Mouse (Mus musculus) MEL (cell line): ENCODE results near the gene Irs2. TPM values are rescaled to one million over a fixed set of nuclear protein-coding genes. Genes with fewer than 3 reads are reported as not detected.
A peak's percentile ranks its signal among the peaks of the same experiment; 100 is the strongest.

ENCODE experiments used
- DNase-seq: peaks from one replicate; pipeline ENCODE4 v3.0.0; 2011; ENCODE audit warnings: low read depth, low spot score
- H3K27ac ChIP-seq: 2 replicates; pipeline ENCODE4 v1.5.1; 2012; ENCODE audit warnings: low read depth, mild to moderate bottlenecking, control low read depth, low read length, moderate library complexity; ENCODE audit not compliant: control insufficient read depth
- H3K27me3 ChIP-seq, 2 experiments: fragments of 150-350 bp in 1 of 2; sonication (generic) in 1 of 2; 2 replicates each; pipeline ENCODE4 v1.6.1; 2012; ENCODE audit warnings: low read length in 2 of 2, mild to moderate bottlenecking in 2 of 2, improper control_type of control experiment in 1 of 2, moderate library complexity in 1 of 2; ENCODE audit not compliant: insufficient read depth in 2 of 2, control insufficient read depth in 1 of 2
- H3K36me3 ChIP-seq, 2 experiments: 2 replicates each; pipeline ENCODE4 v1.6.1; 2012 to 2014; ENCODE audit warnings: low read length in 2 of 2, improper control_type of control experiment in 1 of 2, inconsistent platforms in 1 of 2, mild to moderate bottlenecking in 1 of 2; ENCODE audit not compliant: insufficient read depth in 2 of 2, control insufficient read depth in 1 of 2
- H3K4me1 ChIP-seq, 2 experiments: fragments of 150-350 bp in 1 of 2; sonication (generic) in 1 of 2; 2 replicates each; pipeline ENCODE4 v1.6.1; 2012; ENCODE audit warnings: low read length in 2 of 2, improper control_type of control experiment in 1 of 2, mild to moderate bottlenecking in 1 of 2; ENCODE audit not compliant: insufficient read depth in 2 of 2, control insufficient read depth in 1 of 2
- H3K4me3 ChIP-seq, 2 experiments: fragments of 150-350 bp in 1 of 2; sonication (generic) in 1 of 2; 2 replicates each; pipeline ENCODE4 v1.5.1; 2012; ENCODE audit warnings: low read depth in 2 of 2, low read length in 2 of 2, mild to moderate bottlenecking in 2 of 2, moderate library complexity in 2 of 2, control low read depth in 1 of 2, improper control_type of control experiment in 1 of 2; ENCODE audit not compliant: control insufficient read depth in 1 of 2, insufficient read depth in 1 of 2
- H3K79me2 ChIP-seq: 2 replicates; pipeline ENCODE4 v1.6.1; 2012; ENCODE audit warnings: mild to moderate bottlenecking, low read length, moderate library complexity; ENCODE audit not compliant: control insufficient read depth, poor library complexity, insufficient read depth
- H3K9ac ChIP-seq: 2 replicates; pipeline ENCODE4 v1.6.1; 2012; ENCODE audit warnings: low read depth, mild to moderate bottlenecking, control low read depth, low read length, moderate library complexity; ENCODE audit not compliant: control insufficient read depth, poor library complexity, severe bottlenecking
- H3K9me3 ChIP-seq: fragments of 150-350 bp; sonication (generic); replicated peaks from 2 replicates; pipeline ENCODE4 v1.6.1; 2012; ENCODE audit warnings: mild to moderate bottlenecking, low read length, improper control_type of control experiment, moderate library complexity; ENCODE audit not compliant: insufficient read depth
- BHLHE40 ChIP-seq: IDR thresholded peaks from 2 replicates; pipeline ENCODE4 v1.6.1; 2012; ENCODE audit warnings: low read depth, mild to moderate bottlenecking, inconsistent platforms, low read length, improper control_type of control experiment, borderline replicate concordance
- CTCF ChIP-seq, 3 experiments: IDR thresholded peaks in 2 of 3; conservative IDR thresholded peaks in 1 of 3; 2 replicates each; pipeline ENCODE4 v1.5.1; 2011 to 2012; ENCODE audit warnings: low read length in 3 of 3, low read depth in 2 of 3, mild to moderate bottlenecking in 2 of 3, improper control_type of control experiment in 1 of 3, inconsistent platforms in 1 of 3, mixed read lengths in 1 of 3, moderate library complexity in 1 of 3; ENCODE audit not compliant: control insufficient read depth in 1 of 3, insufficient read depth in 1 of 3, poor library complexity in 1 of 3, severe bottlenecking in 1 of 3
- ELF1 ChIP-seq: IDR thresholded peaks from 2 replicates; pipeline ENCODE4 v1.6.1; 2014; ENCODE audit warnings: low read depth, mild to moderate bottlenecking, inconsistent platforms, low read length, improper control_type of control experiment, moderate library complexity
- EP300 ChIP-seq, 2 experiments: IDR thresholded peaks; 2 replicates each; pipeline ENCODE4 v1.6.1; 2011; ENCODE audit warnings: improper control_type of control experiment in 2 of 2, low read length in 2 of 2, low read depth in 1 of 2, mild to moderate bottlenecking in 1 of 2
- GABPA ChIP-seq: IDR thresholded peaks from 2 replicates; pipeline ENCODE4 v1.6.1; 2012; ENCODE audit warnings: low read depth, mild to moderate bottlenecking, inconsistent platforms, low read length, improper control_type of control experiment, moderate library complexity
- JUND ChIP-seq: IDR thresholded peaks from 2 replicates; pipeline ENCODE4 v1.6.1; 2011; ENCODE audit warnings: low read depth, mild to moderate bottlenecking, improper control_type of control experiment, low read length
- MAFK ChIP-seq: IDR thresholded peaks from 2 replicates; pipeline ENCODE4 v1.6.1; 2011; ENCODE audit warnings: low read depth, mild to moderate bottlenecking, low read length, improper control_type of control experiment, borderline replicate concordance
- MAX ChIP-seq: IDR thresholded peaks from 2 replicates; pipeline ENCODE4 v1.6.1; 2011; ENCODE audit warnings: low read length, improper control_type of control experiment
- MAZ ChIP-seq: IDR thresholded peaks from 2 replicates; pipeline ENCODE4 v1.6.1; 2012; ENCODE audit warnings: low read depth, mild to moderate bottlenecking, inconsistent platforms, low read length, improper control_type of control experiment
- MXI1 ChIP-seq: IDR thresholded peaks from 2 replicates; pipeline ENCODE4 v1.6.1; 2011; ENCODE audit warnings: mild to moderate bottlenecking, low read depth, low read length, improper control_type of control experiment
- MYC ChIP-seq: IDR thresholded peaks from 2 replicates; pipeline ENCODE4 v1.6.1; 2011; ENCODE audit warnings: low read depth, mild to moderate bottlenecking, low read length, improper control_type of control experiment, moderate library complexity
- POLR2A ChIP-seq, 2 experiments: IDR thresholded peaks; 2 replicates each; pipeline ENCODE4 v1.6.1; 2011 to 2012; ENCODE audit warnings: low read length in 2 of 2, mild to moderate bottlenecking in 2 of 2, control low read depth in 1 of 2, improper control_type of control experiment in 1 of 2, low read depth in 1 of 2, moderate library complexity in 1 of 2; ENCODE audit not compliant: control insufficient read depth in 1 of 2, insufficient read depth in 1 of 2, poor library complexity in 1 of 2
- RAD21 ChIP-seq: IDR thresholded peaks from 2 replicates; pipeline ENCODE4 v1.6.1; 2011; ENCODE audit warnings: mild to moderate bottlenecking, low read depth, low read length, improper control_type of control experiment
- RCOR1 ChIP-seq: IDR thresholded peaks from 2 replicates; pipeline ENCODE4 v1.6.1; 2012; ENCODE audit warnings: low read depth, mild to moderate bottlenecking, inconsistent platforms, low read length, improper control_type of control experiment
- SIN3A ChIP-seq: IDR thresholded peaks from 2 replicates; pipeline ENCODE4 v1.6.1; 2012; ENCODE audit warnings: low read length, improper control_type of control experiment, inconsistent platforms
- SMC3 ChIP-seq: IDR thresholded peaks from 2 replicates; pipeline ENCODE4 v1.6.1; 2011; ENCODE audit warnings: low read depth, low read length, improper control_type of control experiment
- TAL1 ChIP-seq: IDR thresholded peaks from 2 replicates; pipeline ENCODE4 v1.6.1; 2012; ENCODE audit warnings: mild to moderate bottlenecking, inconsistent platforms, low read length, moderate library complexity, mixed read lengths
- TBP ChIP-seq: IDR thresholded peaks from 2 replicates; pipeline ENCODE4 v1.8.0; 2011; ENCODE audit warnings: low read depth, low read length, improper control_type of control experiment
- TCF12 ChIP-seq: IDR thresholded peaks from 2 replicates; pipeline ENCODE4 v1.6.1; 2014; ENCODE audit warnings: low read depth, mild to moderate bottlenecking, inconsistent platforms, low read length, improper control_type of control experiment, moderate library complexity
- UBTF ChIP-seq: IDR thresholded peaks from 2 replicates; pipeline ENCODE4 v1.6.1; 2012; ENCODE audit warnings: low read depth, mild to moderate bottlenecking, inconsistent platforms, low read length, improper control_type of control experiment, moderate library complexity, borderline replicate concordance; ENCODE audit not compliant: insufficient read depth
- USF2 ChIP-seq, 2 experiments: IDR thresholded peaks; 2 replicates each; pipeline ENCODE4 v1.6.1; 2011 to 2012; ENCODE audit warnings: improper control_type of control experiment in 2 of 2, low read length in 2 of 2, borderline replicate concordance in 1 of 2, inconsistent platforms in 1 of 2, low read depth in 1 of 2, mild to moderate bottlenecking in 1 of 2; ENCODE audit not compliant: insufficient read depth in 1 of 2
- ZC3H11A ChIP-seq: IDR thresholded peaks from 2 replicates; pipeline ENCODE4 v1.6.1; 2012; ENCODE audit warnings: low read depth, mild to moderate bottlenecking, inconsistent platforms, low read length, improper control_type of control experiment
- ZKSCAN1 ChIP-seq: IDR thresholded peaks from 2 replicates; pipeline ENCODE4 v1.6.1; 2012; ENCODE audit warnings: low read depth, mild to moderate bottlenecking, inconsistent platforms, low read length, improper control_type of control experiment, moderate library complexity
- polyA plus RNA-seq, 2 experiments: library from polyadenylated mRNA; stranded (reverse) in 1 of 2; unstranded in 1 of 2; fragments of >175 nt in 1 of 2; fragments of >200 nt in 1 of 2; gene quantifications; 2 replicates each; pipeline versions ENCODE4 v1.2.1 to v1.2.4; 2012; ENCODE audit warnings: low replicate concordance in 2 of 2, low read depth in 1 of 2; ENCODE audit not compliant: insufficient read length in 2 of 2, insufficient read depth in 1 of 2, missing spikeins in 1 of 2
- total RNA-seq: library from RNA; depleted of rRNA; stranded (reverse); fragments of 300-350 nt; gene quantifications from 2 replicates; pipeline ENCODE4 v1.2.3, GENCODE M21; 2012

Gene Irs2
- total and polyA plus RNA-seq, 3 experiments, result 16.4 to 23.1 TPM; not detected in 1

DNA sequence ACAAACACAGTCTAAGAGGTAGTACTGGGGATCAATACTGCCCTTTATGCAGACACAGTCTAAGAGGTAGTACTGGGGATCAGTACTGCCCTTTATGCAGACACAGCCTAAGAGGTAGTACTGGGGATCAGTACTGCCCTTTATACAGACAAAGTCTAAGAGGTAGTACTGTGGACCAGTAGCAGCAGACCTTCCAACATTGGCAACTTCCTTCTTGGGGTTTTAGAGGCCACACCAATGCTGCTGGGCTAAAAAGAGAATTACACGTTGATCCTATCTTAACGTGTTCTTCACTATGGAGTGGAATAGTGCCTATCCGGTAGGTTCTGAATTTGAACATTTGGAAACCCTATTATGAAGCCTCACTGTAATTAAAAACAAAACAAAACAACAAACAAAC lies 7.4 kb upstream of the Irs2 start:
- H3K9ac ChIP-seq, result no peak overlapping the region
- H3K27me3 ChIP-seq, result no peaks in the 10 kb centered on the region; a peak in 1 of 4 replicates
- no peaks in the 10 kb centered on the region for H3K79me2 ChIP-seq
- H3K27ac ChIP-seq, result no peak overlapping the region
- no peaks in the 10 kb centered on the region for H3K9me3 ChIP-seq
- H3K4me1 ChIP-seq, result no peaks in the 10 kb centered on the region; a peak in 1 of 4 replicates
- TF ChIP-seq MXI1 (no peak), RCOR1 (no peak), BHLHE40 (no peak), JUND (no peak), ZC3H11A (no peak), MAFK (no peak), MAZ (no peak), TBP (no peak), ZKSCAN1 (no peak)
- no peak for DNase-seq
- H3K36me3 ChIP-seq, result no peaks in the 10 kb centered on the region
- H3K4me3 ChIP-seq, result no peak overlapping the region

DNA sequence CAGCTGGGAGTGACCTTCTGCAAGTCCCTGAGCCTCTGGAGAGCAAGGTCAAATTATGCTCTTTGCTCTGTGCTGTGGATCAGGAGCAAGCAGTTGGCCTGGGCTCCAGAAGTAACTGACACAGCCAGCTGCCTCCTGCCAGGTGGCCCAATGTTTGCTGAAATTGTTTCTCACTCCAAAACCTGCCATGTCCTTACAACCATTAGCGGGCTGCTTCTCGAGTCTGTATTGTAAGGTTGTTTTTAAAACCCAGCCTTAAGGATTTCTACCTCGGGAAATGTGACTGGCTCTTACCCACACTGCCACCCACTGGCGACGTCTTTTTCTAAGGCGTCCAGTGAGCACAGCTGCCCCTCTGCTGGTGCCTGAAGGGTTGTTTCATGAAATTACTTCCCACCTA lies 5.0 kb upstream of the Irs2 start:
- no peaks in the 10 kb centered on the region; a peak in 1 of 4 replicates for H3K4me1 ChIP-seq
- no peak overlapping the region for H3K4me3 ChIP-seq
- DNase-seq, result peak; percentile 52
- peaks cover 7% of the 10 kb centered on the region for H3K79me2 ChIP-seq
- H3K27me3 ChIP-seq, result no peaks in the 10 kb centered on the region; a peak in 1 of 4 replicates
- H3K36me3 ChIP-seq, result 0 out of 4 replicates have a peak, but pooled peaks cover 0 to 3% of the 10 kb centered on the region in 2 experiments
- H3K9ac ChIP-seq, result no peak overlapping the region
- TF ChIP-seq MXI1 (no peak), TAL1 (no peak), USF2 (IDR thresholded peaks at IDR 0.05; ENCODE audit: borderline replicate concordance in 1 of 2, insufficient read depth in 1 of 2, low read depth in 1 of 2, low read length in 2 of 2) (no peak), RCOR1 (no peak), ZC3H11A (peak; percentile 82), TCF12 (no peak), ELF1 (no peak), MAX (no peak), RAD21 (peak; percentile 75), SMC3 (peak; percentile 87), EP300 (IDR thresholded peaks at IDR 0.05; ENCODE audit: low read depth in 1 of 2, low read length in 2 of 2) (no peak), UBTF (no peak), MYC (no peak), POLR2A (IDR thresholded peaks at IDR 0.05; ENCODE audit: control insufficient read depth in 1 of 2, insufficient read depth in 1 of 2, low read depth in 1 of 2, low read length in 2 of 2, poor library complexity in 1 of 2) (no peak), CTCF (IDR thresholded peaks at IDR 0.05 in 2 of 3, conservative IDR thresholded peaks at IDR 0.05 in 1 of 3; ENCODE audit: control insufficient read depth in 1 of 3, insufficient read depth in 1 of 3, low read depth in 2 of 3, low read length in 3 of 3, poor library complexity in 1 of 3, severe bottlenecking in 1 of 3) (peak; percentile 34 to 74 (median 66)), SIN3A (no peak), GABPA (no peak), MAZ (no peak)
- TF ChIP-seq, all 39 proteins: peak for 4
- Histone ChIP-seq H3K27ac (no peak overlapping the region), H3K9me3 (no peaks in the 10 kb centered on the region)
